Mouse (Mus musculus) forebrain, embryonic 14.5 days (tissue): ENCODE measurements around the gene Ddr2. TPM values are rescaled to one million over a fixed set of nuclear protein-coding genes. Genes with fewer than 3 reads are reported as not detected.
"Not testable (repeated sequence)": the region's sequence is repeated elsewhere in the genome, so short reads cannot be mapped to it uniquely, and the experiment has no call there.

ENCODE experiments used
- ATAC-seq: fragments of 200-750 bp; cut with Nextera tagmentation; 2 replicates; pipeline ENCODE4 v1.8.0; 2017; ENCODE audit warnings: mild to moderate bottlenecking, moderate library complexity
- DNase-seq: peaks from one replicate; pipeline ENCODE4 v3.0.0-alpha.2; 2015; ENCODE audit warnings: low spot score
- H3K27ac ChIP-seq: fragments of 300-500 bp; sonication (generic); 2 replicates; pipeline ENCODE4 v1.5.1; 2014; ENCODE audit warnings: low read depth, mild to moderate bottlenecking, control low read depth, low read length, moderate library complexity
- H3K27me3 ChIP-seq: fragments of 300-500 bp; sonication (generic); replicated peaks from 2 replicates; pipeline ENCODE4 v1.6.1; 2014; ENCODE audit warnings: low read length, control low read depth, mixed read lengths; ENCODE audit not compliant: control insufficient read depth, insufficient read depth
- H3K36me3 ChIP-seq: fragments of 300-500 bp; sonication (generic); 2 replicates; pipeline ENCODE4 v1.6.1; 2014; ENCODE audit warnings: low read length, control low read depth; ENCODE audit not compliant: control insufficient read depth, insufficient read depth
- H3K4me1 ChIP-seq: fragments of 300-500 bp; sonication (generic); 2 replicates; pipeline ENCODE4 v1.6.1; 2014; ENCODE audit warnings: antibody characterized with exemption, low read length, control low read depth; ENCODE audit not compliant: control insufficient read depth, insufficient read depth
- H3K4me2 ChIP-seq: fragments of 300-500 bp; sonication (generic); 2 replicates; pipeline ENCODE4 v1.6.1; 2014; ENCODE audit warnings: mild to moderate bottlenecking, control low read depth, low read length
- H3K4me3 ChIP-seq: fragments of 300-500 bp; sonication (generic); 2 replicates; pipeline ENCODE4 v1.5.1; 2014; ENCODE audit warnings: low read depth, low read length, control low read depth
- H3K9ac ChIP-seq: fragments of 300-500 bp; sonication (generic); 2 replicates; pipeline ENCODE4 v1.6.1; 2014; ENCODE audit warnings: mild to moderate bottlenecking, low read length, control low read depth, moderate library complexity
- H3K9me3 ChIP-seq: fragments of 300-500 bp; sonication (generic); replicated peaks from 2 replicates; pipeline ENCODE4 v1.6.1; 2016; ENCODE audit warnings: low read length, control low read depth, mixed read lengths; ENCODE audit not compliant: control insufficient read depth
- WGBS: fragments of 180-500 bp; shearing (Covaris S2); extraction: QIAGEN DNeasy Blood & Tissue Kit; methylation state at CpG from one replicate; pipeline ENCODE4 v1.1.7; 2014; 5-methylcytosine and 5-hydroxymethylcytosine counted together
- polyA plus RNA-seq: library from polyadenylated mRNA; unstranded; fragments of >200 nt; fragmentation: Nextera tagmentation; extraction: Ambion mirVana; gene quantifications from 2 replicates; pipeline ENCODE4 v1.2.1, GENCODE M21; 2014

Ddr2 gene
- polyA plus RNA-seq, 1 experiment from 2014 or later, result 4.7 TPM

DNA sequence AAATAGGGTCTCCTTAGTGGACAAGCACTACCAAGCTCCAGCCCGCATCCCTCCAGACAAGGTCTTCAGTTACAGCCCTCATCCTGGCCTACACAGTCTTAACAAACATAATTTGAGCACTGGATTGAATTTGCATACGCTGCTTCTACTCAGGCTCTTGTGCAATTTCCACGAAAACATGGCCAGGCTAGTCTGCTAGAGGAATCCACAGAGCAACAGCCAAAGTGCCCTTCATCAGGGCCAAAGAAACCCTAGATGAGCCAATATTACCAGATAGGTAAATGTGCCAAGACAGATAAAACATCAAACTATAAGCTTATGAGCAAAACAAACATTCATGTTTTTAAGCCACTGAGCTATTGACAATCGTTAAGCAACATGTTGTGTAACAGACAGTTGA lies 75.6 kb downstream of the Ddr2 start:
- H3K27me3 ChIP-seq, result no peaks in the 10 kb centered on the region
- no peaks in the 10 kb centered on the region for H3K36me3 ChIP-seq
- H3K9me3 ChIP-seq, result no peaks in the 10 kb centered on the region
- no peak overlapping the region for H3K9ac ChIP-seq
- H3K27ac ChIP-seq, result no peak overlapping the region
- 92% methylated on average over 4 of the region's 4 CpGs for WGBS
- DNase-seq (no peak), ATAC-seq (no peak)
- H3K4me1 ChIP-seq, result no peaks in the 10 kb centered on the region
- H3K4me3 ChIP-seq, result no peak overlapping the region
- no peak overlapping the region for H3K4me2 ChIP-seq

- ATAC-seq, result no peak
- no peaks in the 10 kb centered on the region for H3K9me3 ChIP-seq
- H3K27ac ChIP-seq, result no peak overlapping the region
- H3K4me1 ChIP-seq, result no peaks in the 10 kb centered on the region
- no peak overlapping the region for H3K4me2 ChIP-seq
- no peak overlapping the region for H3K9ac ChIP-seq
- H3K27me3 ChIP-seq, result no peaks in the 10 kb centered on the region
- H3K36me3 ChIP-seq, result no peaks in the 10 kb centered on the region
- H3K4me3 ChIP-seq, result no peak overlapping the region
- 89% methylated on average over 3 of the region's 3 CpGs for WGBS
- DNase-seq, result no peak
Observed at GRCm38 (mm10) chr1:170031656-170032055, 78.9 kb downstream of the Ddr2 start.

GRCm38 (mm10) chr1:170014784-170015183 lies 95.8 kb downstream of the Ddr2 start:
- Histone ChIP-seq H3K4me3 (no peak overlapping the region), H3K4me1 (no peaks in the 10 kb centered on the region), H3K9me3 (peaks cover 11% of the 10 kb centered on the region), H3K27ac (no peak overlapping the region), H3K27me3 (no peaks in the 10 kb centered on the region), H3K36me3 (no peaks in the 10 kb centered on the region), H3K4me2 (no peak overlapping the region), H3K9ac (no peak overlapping the region)
- DNase-seq, result no peak
- WGBS, result 88% methylated on average over 3 of the region's 3 CpGs
- no peak for ATAC-seq

GRCm38 (mm10) chr1:170010716-170011505 lies 99.7 kb downstream of the Ddr2 start:
- DNase-seq (no peak), ATAC-seq (no peak)
- Histone ChIP-seq H3K4me2 (no peak overlapping the region), H3K4me1 (no peaks in the 10 kb centered on the region), H3K4me3 (no peak overlapping the region), H3K9me3 (no peaks in the 10 kb centered on the region), H3K27me3 (no peaks in the 10 kb centered on the region), H3K9ac (no peak overlapping the region), H3K36me3 (no peaks in the 10 kb centered on the region), H3K27ac (no peak overlapping the region)
- 90% methylated on average over 15 of the region's 15 CpGs for WGBS

DNA sequence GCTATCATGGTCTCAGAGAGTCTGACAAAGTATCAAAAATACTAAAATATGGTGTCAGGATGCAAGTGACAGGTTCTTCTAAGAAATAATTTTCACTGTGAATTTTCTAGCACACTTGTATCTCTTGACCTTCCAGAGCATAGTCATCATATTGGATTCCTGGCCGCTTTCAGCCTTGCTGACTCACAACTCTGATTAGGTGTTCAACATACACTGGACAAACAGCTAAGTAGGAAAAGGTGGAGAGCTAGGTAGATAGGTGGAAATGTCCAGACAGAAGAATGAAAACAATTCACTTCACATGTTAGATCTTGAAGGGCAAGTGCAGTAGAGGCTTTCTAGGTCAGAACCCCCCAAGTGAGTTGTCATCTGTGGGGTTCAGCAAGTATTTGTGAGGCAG lies 101.3 kb downstream of the Ddr2 start:
- 96% methylated on average over 1 of the region's 1 CpGs for WGBS
- no peak for DNase-seq
- Histone ChIP-seq H3K27ac (no peak overlapping the region), H3K9ac (no peak overlapping the region), H3K4me3 (no peak overlapping the region), H3K9me3 (no peaks in the 10 kb centered on the region), H3K36me3 (no peaks in the 10 kb centered on the region), H3K4me1 (no peaks in the 10 kb centered on the region), H3K4me2 (no peak overlapping the region), H3K27me3 (no peaks in the 10 kb centered on the region)
- no peak for ATAC-seq

GRCm38 (mm10) chr1:170008432-170009220 lies 101.9 kb downstream of the Ddr2 start:
- DNase-seq (no peak), ATAC-seq (no peak)
- H3K9ac ChIP-seq, result no peak overlapping the region
- H3K4me3 ChIP-seq, result no peak overlapping the region
- H3K4me1 ChIP-seq, result no peaks in the 10 kb centered on the region
- H3K27me3 ChIP-seq, result no peaks in the 10 kb centered on the region
- no peak overlapping the region for H3K27ac ChIP-seq
- WGBS, result 91% methylated on average over 13 of the region's 13 CpGs
- H3K9me3 ChIP-seq, result no peaks in the 10 kb centered on the region
- H3K36me3 ChIP-seq, result no peaks in the 10 kb centered on the region
- H3K4me2 ChIP-seq, result no peak overlapping the region

DNA sequence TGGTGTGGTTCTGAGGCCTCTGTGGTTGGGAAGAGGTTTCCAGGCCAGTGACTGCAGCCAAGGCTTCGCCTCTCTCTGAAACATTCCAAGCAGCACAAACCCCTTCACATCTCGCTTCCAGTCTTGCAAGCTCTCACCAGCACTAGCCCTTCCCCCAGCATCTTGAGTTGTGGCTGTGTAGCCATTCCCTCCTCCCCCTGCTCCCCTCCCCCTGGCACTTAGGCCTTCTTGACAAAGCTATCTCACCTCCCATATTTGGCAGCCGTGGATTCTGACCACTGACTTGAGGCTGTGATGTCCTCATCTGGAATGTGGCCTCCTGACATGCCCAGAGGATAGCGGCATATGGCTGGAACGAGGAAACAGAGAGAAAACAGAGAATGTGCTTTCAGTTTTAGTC lies 104.0 kb downstream of the Ddr2 start:
- Histone ChIP-seq H3K36me3 (no peaks in the 10 kb centered on the region), H3K4me1 (no peaks in the 10 kb centered on the region), H3K27me3 (no peaks in the 10 kb centered on the region), H3K9ac (no peak overlapping the region), H3K9me3 (no peaks in the 10 kb centered on the region), H3K4me3 (no peak overlapping the region), H3K27ac (no peak overlapping the region), H3K4me2 (no peak overlapping the region)
- WGBS, result 84% methylated on average over 5 of the region's 5 CpGs
- no peak for DNase-seq
- ATAC-seq, result no peak

DNA sequence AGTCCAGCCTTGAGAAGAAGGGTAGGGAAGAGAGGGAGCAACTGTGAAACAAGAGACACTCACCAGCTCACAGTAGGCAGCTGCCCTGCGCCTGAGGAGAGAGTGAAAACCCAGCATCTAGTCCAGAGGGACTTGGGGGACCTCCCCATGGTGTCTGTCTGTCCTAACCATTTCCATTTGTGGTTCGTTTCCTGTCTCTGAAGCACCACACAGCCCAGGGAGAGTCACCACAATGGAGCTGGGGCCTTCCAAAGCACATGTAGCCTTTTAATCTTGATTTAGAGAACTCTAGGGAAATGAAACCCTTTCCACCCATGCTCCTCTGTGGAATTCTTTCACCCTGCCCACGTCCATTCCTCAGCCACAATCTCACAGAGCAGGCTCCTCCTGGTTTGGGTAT lies 105.3 kb downstream of the Ddr2 start:
- Histone ChIP-seq H3K27ac (no peak overlapping the region), H3K9me3 (no peaks in the 10 kb centered on the region), H3K4me2 (no peak overlapping the region), H3K9ac (no peak overlapping the region), H3K27me3 (no peaks in the 10 kb centered on the region), H3K4me1 (no peaks in the 10 kb centered on the region), H3K4me3 (no peak overlapping the region), H3K36me3 (no peaks in the 10 kb centered on the region)
- ATAC-seq (no peak), DNase-seq (no peak)
- 76% methylated on average over 3 of the region's 3 CpGs for WGBS

DNA sequence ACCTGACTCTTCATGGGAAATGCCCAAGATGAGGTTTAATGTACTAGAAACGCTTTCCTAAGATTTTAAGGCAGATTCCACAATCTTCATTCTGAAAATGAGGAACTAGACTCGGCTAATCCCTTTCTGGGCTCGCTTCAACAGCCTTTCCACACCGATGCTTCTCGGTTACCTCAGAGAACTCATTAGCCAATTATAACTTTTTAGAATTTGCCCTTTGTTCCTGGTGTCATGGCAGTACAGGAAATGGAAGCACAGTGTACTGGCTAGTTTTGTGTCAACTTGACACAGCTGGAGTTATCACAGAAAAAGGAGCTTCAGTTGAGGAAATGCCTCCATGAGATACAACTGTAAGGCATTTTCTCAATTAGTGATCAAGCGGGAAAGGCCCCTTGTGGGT lies 116.7 kb downstream of the Ddr2 start:
- H3K27ac ChIP-seq, H3K27me3 ChIP-seq, H3K4me1 ChIP-seq, H3K36me3 ChIP-seq, H3K4me3 ChIP-seq, ATAC-seq, DNase-seq, H3K9ac ChIP-seq, H3K4me2 ChIP-seq, H3K9me3 ChIP-seq: not testable (repeated sequence)
- 85% methylated on average over 6 of the region's 6 CpGs for WGBS
